Mouse (Mus musculus) kidney, adult 8-10 months (tissue): ENCODE data around the gene Sowahc.

ENCODE experiments used
- DNase-seq, 2 experiments: peaks; one replicate each; pipeline ENCODE4 v3.0.0; 2022

Sowahc gene

DNA sequence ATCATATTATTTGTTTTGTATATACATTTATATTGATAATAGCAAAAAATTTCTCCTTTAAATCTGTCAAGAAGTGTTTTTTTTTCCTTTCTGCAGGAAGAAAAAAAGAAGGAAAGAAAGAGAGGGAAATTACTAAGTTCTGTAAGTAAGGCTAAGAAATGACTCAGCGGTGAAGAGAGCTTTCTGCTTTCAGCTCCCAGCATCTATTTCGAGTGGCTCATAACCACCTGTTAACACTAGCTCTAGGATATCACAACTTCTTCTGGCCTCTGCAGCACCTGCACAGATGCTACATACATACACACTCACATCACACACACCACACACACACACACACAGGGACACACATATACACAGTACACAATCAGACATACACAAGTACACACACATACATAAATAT lies 34.8 kb downstream of the Sowahc start:
- DNase-seq, result no peak

DNA sequence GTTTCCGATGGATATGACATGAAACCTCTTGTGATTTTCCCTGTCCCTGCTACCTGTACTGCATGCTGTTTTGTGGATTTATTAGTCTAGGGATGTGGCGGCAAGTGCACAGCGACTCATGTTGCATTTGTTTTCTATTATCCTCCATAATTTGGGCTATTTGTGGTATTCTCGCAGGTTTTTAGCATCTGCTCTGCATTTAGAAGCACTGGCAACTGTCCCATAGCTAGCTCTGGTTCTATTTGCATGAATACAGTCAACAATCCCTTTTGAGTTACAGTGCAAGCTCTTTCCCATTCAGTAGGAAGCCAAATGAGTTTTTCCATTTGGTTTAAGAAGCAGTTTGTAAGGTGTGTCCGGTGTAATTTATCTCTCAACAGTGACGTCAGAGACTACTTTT lies 37.8 kb downstream of the Sowahc start:
- no peak for DNase-seq

DNA sequence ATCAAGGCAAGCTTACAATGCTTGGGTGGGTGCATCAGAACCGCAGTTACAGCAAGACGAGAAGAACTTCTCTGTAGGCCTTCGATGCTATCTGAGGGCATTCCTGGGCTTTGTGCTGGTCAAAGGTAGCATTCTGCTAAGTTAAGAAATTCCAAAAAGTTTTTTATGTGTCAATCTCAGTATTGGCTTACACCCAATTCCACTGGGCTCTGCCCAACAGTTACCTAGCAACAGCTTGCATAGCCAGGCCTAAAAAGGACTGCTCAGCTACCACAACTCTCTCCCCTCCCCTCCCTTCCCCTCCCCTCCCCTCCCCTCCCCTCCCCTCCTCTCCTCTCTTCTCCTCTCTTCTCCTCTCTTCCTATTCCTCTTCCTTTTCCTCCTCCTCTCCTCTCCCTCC lies 39.9 kb downstream of the Sowahc start:
- no peak for DNase-seq

DNA sequence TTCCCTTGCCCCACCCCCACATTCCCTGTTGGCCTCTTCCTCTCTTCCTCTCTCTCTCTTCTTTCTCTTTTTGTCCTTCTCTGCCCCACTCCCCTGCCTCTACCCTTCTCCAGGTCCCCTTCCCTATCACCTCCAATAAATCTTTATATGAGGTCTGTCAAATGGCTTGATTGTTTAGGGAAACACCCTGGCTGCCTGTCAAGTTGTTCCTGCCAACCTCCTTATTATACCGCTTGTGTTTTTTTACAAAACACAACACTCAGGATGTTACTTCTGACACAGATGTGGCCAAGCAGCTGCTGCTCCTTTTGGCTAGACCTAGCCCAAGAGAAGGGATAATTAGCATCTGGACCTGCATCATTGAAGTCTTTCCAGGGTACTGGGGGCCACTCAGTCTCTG lies 40.3 kb downstream of the Sowahc start:
- DNase-seq, result no peak

DNA sequence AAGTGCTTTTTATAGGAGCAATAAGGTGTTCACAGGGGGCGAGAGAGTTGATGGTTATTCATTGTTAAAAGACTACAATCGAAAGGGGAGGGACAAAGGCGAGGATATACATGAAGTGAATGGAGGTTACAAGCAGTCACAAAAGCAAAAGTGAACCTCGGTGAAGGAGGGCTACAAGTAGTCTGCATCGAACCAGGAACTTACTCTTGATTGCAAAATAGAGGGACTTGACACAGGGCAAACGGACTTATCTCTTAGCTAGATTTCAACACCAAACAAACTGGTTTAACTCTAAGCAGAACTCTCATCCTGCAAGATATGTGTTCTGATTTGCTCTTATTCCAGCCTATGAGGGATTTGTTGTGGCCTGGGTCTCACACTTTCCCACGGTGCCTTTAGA lies 41.2 kb downstream of the Sowahc start:
- no peak for DNase-seq

DNA sequence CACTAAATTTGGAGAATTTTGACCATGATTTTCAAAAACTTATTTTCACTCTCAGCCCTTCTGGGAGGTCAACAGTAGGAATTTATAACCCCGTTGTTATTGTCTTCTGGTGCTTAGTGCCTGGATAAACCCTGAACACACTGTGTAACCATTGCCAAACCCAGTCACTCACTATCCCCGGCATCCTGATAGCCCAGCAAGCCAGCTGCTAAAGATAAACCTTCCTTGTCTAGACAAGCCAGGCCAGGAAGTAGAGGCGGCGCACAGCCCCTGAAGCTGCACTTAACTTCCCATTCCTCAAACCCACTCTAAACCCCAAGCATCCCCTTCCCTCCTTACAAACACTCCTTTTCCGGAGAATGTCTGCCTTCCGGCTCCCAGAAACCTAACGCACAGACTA lies 43.3 kb downstream of the Sowahc start:
- no peak for DNase-seq

DNA sequence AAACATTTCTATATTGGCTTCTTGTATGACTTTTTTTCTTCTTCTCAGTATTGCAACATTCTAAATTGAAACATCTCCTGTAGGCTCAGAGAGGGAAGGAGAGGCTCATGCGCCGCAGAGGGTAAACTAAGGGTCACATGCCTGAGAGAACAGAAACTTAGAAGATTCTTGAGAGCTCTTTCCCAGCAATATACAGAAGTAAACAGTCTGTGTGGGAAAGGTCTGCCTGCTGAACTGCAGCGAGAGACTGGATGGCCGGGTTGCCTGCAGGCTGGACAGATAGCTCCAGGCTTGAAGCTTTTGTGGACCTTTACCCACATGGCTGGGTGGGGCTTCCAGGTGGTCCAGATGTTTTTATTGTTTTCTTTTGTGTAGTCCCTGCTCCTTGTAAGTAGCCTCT lies 43.9 kb downstream of the Sowahc start:
- DNase-seq, result no peak

DNA sequence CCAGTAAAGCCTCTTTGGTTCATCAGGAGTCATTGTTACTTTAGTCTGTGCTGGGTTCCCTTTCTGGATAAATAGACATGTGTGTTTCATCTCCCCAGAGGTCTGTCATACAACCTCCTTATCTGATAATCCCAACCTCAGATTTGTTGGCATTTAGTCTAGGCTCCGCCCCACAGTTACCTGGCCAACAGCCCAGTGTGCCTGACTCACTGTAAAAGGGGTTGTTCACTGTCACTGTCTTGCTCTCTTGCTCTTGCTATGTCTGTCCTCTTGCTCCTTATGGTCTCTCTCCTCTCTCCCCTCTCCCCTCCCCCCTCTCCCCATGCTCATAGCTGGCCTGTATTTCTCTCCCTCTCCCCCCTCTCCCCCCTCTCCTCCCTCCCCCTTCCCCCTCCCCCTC lies 44.3 kb downstream of the Sowahc start:
- DNase-seq, result no peak

DNA sequence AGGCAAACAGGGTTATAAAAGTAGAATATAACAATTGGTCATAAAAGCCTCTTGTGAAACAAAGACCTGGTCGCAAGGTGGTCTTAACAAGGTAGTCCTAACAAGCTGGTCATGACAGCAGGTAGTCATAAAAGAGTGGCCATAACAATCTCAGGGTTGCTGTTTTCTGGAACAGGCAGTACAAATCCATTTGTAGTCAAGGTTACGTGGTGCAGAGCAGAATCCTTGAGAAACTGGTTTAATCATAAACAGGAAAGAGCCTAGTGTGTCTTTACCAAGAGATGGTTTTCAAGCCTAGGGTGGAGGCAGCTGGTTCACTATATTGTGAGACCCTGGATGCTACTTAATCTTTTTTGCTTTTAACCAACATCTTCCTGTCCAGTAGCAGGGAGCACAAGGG lies 45.5 kb downstream of the Sowahc start:
- peak in 1 of 2 experiments; percentile 27 for DNase-seq

DNA sequence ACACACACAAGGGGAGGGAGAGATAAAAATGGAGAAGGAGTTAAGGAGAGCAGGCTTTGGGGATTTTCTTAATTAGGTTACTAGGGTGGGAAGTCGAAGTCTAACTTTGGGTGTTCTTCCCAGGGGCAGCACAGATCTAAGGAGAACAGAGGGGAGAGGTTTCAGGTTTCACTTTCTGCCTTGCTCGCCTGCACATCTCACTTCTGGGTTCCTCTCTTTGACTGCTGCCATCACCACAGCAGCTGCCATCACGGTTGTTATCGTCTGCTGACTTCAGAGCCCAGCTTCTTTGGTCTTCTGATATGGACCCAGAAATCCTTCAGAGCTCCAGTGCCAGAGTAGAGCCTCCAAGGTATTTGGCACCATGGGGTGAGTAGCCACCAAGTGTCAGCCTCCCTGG lies 46.4 kb downstream of the Sowahc start:
- no peak for DNase-seq

DNA sequence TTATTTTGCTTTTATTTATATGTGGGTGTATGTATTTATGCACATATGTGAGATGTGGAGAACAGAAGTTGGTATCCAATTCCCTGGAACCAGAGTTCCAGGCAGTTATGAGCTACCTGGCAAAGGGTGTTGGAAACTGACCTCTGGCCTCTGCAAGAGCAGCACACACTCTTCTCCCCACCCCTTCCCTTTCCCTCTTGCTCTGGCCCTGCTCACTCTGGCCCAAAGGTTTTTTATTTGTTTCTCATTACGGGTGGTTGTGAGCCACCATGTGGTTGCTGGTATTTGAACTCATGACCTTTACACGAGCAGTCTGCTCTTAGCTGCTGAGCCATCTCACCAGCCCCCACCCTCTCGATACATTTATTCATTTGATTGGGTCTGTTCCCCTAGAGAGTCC lies 47.0 kb downstream of the Sowahc start:
- no peak for DNase-seq

DNA sequence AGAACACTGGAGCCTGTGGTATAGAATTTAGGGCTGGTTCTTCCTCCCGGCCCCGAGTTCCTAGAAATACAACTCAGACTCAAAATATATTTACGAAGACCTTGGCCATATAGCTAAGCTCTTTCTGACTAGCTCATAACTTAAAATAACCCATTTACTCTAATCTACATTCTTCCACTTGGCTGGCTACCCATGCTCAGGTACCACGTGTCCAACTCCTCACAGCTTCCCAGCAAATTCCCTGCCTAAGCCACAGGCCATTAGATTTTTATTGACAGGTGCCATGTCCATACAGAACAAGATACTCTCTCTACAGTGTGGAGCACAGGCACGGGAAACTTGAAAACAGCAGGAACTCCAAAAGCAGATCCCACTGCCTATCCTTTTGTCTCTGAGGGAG lies 54.0 kb downstream of the Sowahc start:
- DNase-seq, result no peak
